In the genomic region with DNA sequence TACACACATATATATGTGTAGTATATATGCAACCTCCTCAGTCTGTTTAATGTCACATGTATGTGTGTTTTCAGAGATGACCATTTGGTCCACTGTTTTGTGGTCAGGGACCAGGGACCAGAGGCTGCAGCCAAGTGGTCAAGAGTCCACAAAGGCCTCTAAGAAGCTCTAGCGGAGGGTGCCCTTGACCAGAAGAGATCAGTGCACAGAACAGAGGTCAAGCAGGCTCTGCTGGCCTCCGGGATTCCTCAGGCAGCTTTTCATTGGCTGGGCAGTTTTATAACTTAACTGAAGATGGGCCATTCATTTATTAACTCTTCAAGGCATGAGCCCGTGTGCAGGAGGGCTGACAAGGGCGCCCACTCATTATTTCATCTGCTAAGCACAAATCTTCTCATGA, we compare ENCODE assay signal across 22 mouse cellular contexts. TPM values are rescaled to one million over a fixed set of nuclear protein-coding genes. Genes with fewer than 3 reads are reported as not detected.
DNase-seq lines count a peak whose midpoint lies in the region; ATAC-seq and TF ChIP-seq lines count a peak whose summit lies in the region.
"Had no signal": no experiment of that assay in that cellular context is flagged by ENCODE, and none has a peak within 500 bp of the region (broad histone marks: within the 10 kb centered on the region; RNA-seq: fewer than 3 reads in every experiment).

No protein-coding gene starts in this region.

- TF ChIP-seq CTCF in kidney, postnatal 0 days (IDR thresholded peaks at IDR 0.05; ENCODE audit: low read depth), result no peak

- no peaks in the 10 kb centered on the region for H3K27me3 ChIP-seq in kidney, embryonic 14.5 days (ENCODE audit: control insufficient read depth, insufficient read depth, low read length)
- H3K27me3 ChIP-seq in kidney, postnatal 0 days (ENCODE audit: insufficient read depth, low read length), result no peaks in the 10 kb centered on the region
- H3K27me3 ChIP-seq: CH12.LX; embryonic facial prominence, embryonic 15.5 days; hindbrain, embryonic 12.5 days; Patski had no signal

- ATAC-seq in kidney, embryonic 14.5 days (ENCODE audit: low FRiP score, low TSS enrichment), result no peak
- peak; percentile 83 for ATAC-seq in kidney, postnatal 0 days (replicated peaks; ENCODE audit: low FRiP score, low read depth)
- ATAC-seq in megakaryocyte, adult 5-6 weeks (ENCODE audit: poor library complexity, severe bottlenecking), result no peak
- ATAC-seq: activated CD4-positive, CD25-positive, alpha-beta regulatory T cell, adult 4 months; forebrain, embryonic 14.5 days; Patski had no signal

- H3K27ac ChIP-seq in kidney, embryonic 14.5 days (ENCODE audit: low read depth, low read length), result no peak overlapping the region
- H3K27ac ChIP-seq in kidney, postnatal 0 days, result 0 out of 2 replicates have a peak overlapping the region, but pooled peaks have one; percentile 34
- H3K27ac ChIP-seq: embryonic facial prominence, embryonic 15.5 days; forebrain, embryonic 10.5 days; gastrocnemius, adult 2 months; hindbrain, embryonic 12.5 days had no signal

- H3K4me3 ChIP-seq in kidney, embryonic 14.5 days (ENCODE audit: low read length), result no peak overlapping the region
- no peak overlapping the region for H3K4me3 ChIP-seq in kidney, postnatal 0 days (replicated peaks; ENCODE audit: low read depth, low read length)
- H3K4me3 ChIP-seq: embryonic facial prominence, embryonic 15.5 days; erythroblast, embryonic 14.5 days; forebrain, embryonic 10.5 days; gastrocnemius, adult 2 months; hindbrain, embryonic 12.5 days had no signal

- H3K4me2 ChIP-seq in kidney, embryonic 14.5 days (replicated peaks; ENCODE audit: low read depth, low read length), result no peak overlapping the region
- H3K4me2 ChIP-seq in kidney, postnatal 0 days (ENCODE audit: low read length), result no peak overlapping the region
- H3K4me2 ChIP-seq: embryonic facial prominence, embryonic 15.5 days; hindbrain, embryonic 12.5 days had no signal

- 68% methylated on average over 4 of the region's 4 CpGs for WGBS in kidney, embryonic 14.5 days
- 60% methylated on average over 4 of the region's 4 CpGs for WGBS in kidney, postnatal 0 days

- peaks cover 9% of the 10 kb centered on the region; the same call in 1 of the 2 replicates for H3K36me3 ChIP-seq in kidney, embryonic 14.5 days (ENCODE audit: control insufficient read depth, insufficient read depth, low read length)
- peaks cover 13% of the 10 kb centered on the region for H3K36me3 ChIP-seq in kidney, postnatal 0 days (ENCODE audit: insufficient read depth, low read length)

- no peaks in the 10 kb centered on the region for H3K9me3 ChIP-seq in kidney, embryonic 14.5 days (ENCODE audit: control insufficient read depth, low read length)
- no peaks in the 10 kb centered on the region for H3K9me3 ChIP-seq in kidney, postnatal 0 days (replicated peaks; ENCODE audit: low read length)
- H3K9me3 ChIP-seq: embryonic facial prominence, embryonic 15.5 days; forebrain, embryonic 10.5 days; hindbrain, embryonic 12.5 days had no signal

- peak; percentile 57 for DNase-seq in kidney, adult 18-20 months
- no peak for DNase-seq in kidney, postnatal 0 days (ENCODE audit: low spot score)
- peak; percentile 78 to 90 for DNase-seq in kidney, postnatal 36 days
- DNase-seq in right cerebral cortex, postnatal 36 days (ENCODE audit: low spot score in 2 of 2), result no peak
- DNase-seq in thymus, postnatal 36 days, result no peak
- DNase-seq: cerebellum, adult 8-10 months; cerebellum, postnatal 14 days; embryo, embryonic 11 days; gastrocnemius, adult 2 months; gastrocnemius, postnatal 36 days; heart, postnatal 10 days; heart, postnatal 4 days had no signal

- no peak overlapping the region for H3K9ac ChIP-seq in kidney, embryonic 14.5 days (ENCODE audit: low read depth, low read length)
- no peak overlapping the region for H3K9ac ChIP-seq in kidney, postnatal 0 days (ENCODE audit: low read depth, low read length)
- H3K9ac ChIP-seq: embryonic facial prominence, embryonic 15.5 days; hindbrain, embryonic 12.5 days had no signal

- H3K4me1 ChIP-seq in kidney, embryonic 14.5 days (ENCODE audit: control insufficient read depth, insufficient read depth, low read length), result no peaks in the 10 kb centered on the region
- no peaks in the 10 kb centered on the region for H3K4me1 ChIP-seq in kidney, postnatal 0 days (replicated peaks; ENCODE audit: insufficient read depth, low read length)
- H3K4me1 ChIP-seq: embryonic facial prominence, embryonic 15.5 days; hindbrain, embryonic 12.5 days had no signal

RNA-seq across cellular contexts. Expression of gene Pou6f1, which starts 12.6 kb away (rescaled TPM):
- 9.6 and 14.6 TPM in 2 replicates for polyA plus RNA-seq in kidney, embryonic 14.5 days (2014; fragmentation: Nextera tagmentation; extraction: Ambion mirVana)
- polyA plus RNA-seq in kidney, postnatal 0 days (2015; fragmentation: Nextera tagmentation; extraction: Ambion mirVana), result 9.5 and 9.7 TPM in 2 replicates
- 1.0 and 1.1 TPM in 2 replicates for total RNA-seq in megakaryocyte, adult 5-6 weeks (2015)
- 0.37 and 0.73 TPM in 2 replicates for total RNA-seq in megakaryocyte, adult 5-6 weeks (2017)

RNA-seq across cellular contexts. Expression of gene Dazap2, which starts 28.0 kb away (rescaled TPM):
- 236 and 274 TPM in 2 replicates for polyA plus RNA-seq in kidney, embryonic 14.5 days (2014; fragmentation: Nextera tagmentation; extraction: Ambion mirVana)
- 327 and 349 TPM in 2 replicates for polyA plus RNA-seq in kidney, postnatal 0 days (2015; fragmentation: Nextera tagmentation; extraction: Ambion mirVana)
- 576 and 578 TPM in 2 replicates for total RNA-seq in megakaryocyte, adult 5-6 weeks (2015)
- 242 and 284 TPM in 2 replicates for total RNA-seq in megakaryocyte, adult 5-6 weeks (2017)

RNA-seq across cellular contexts. Expression of gene Tfcp2, which starts 35.4 kb away (rescaled TPM):
- 17.7 and 32.9 TPM in 2 replicates for polyA plus RNA-seq in kidney, embryonic 14.5 days (2014; fragmentation: Nextera tagmentation; extraction: Ambion mirVana)
- polyA plus RNA-seq in kidney, postnatal 0 days (2015; fragmentation: Nextera tagmentation; extraction: Ambion mirVana), result 28.6 and 29.1 TPM in 2 replicates
- total RNA-seq in megakaryocyte, adult 5-6 weeks (2015), result 1.2 and 2.0 TPM in 2 replicates
- total RNA-seq in megakaryocyte, adult 5-6 weeks (2017), result 3.8 and 4.0 TPM in 2 replicates

RNA-seq across cellular contexts. Expression of gene Smagp, which starts 49.6 kb away (rescaled TPM):
- 26.4 and 28.4 TPM in 2 replicates for polyA plus RNA-seq in kidney, embryonic 14.5 days (2014; fragmentation: Nextera tagmentation; extraction: Ambion mirVana)
- polyA plus RNA-seq in kidney, postnatal 0 days (2015; fragmentation: Nextera tagmentation; extraction: Ambion mirVana), result 83.7 and 92.0 TPM in 2 replicates
- 1.1 and 3.2 TPM in 2 replicates for total RNA-seq in megakaryocyte, adult 5-6 weeks (2015)
- total RNA-seq in megakaryocyte, adult 5-6 weeks (2017), result 0.51 and 4.5 TPM in 2 replicates
- polyA plus RNA-seq: activated CD4-positive, CD25-positive, alpha-beta regulatory T cell, adult 4 months had no signal

Comparison
In these comparisons a context has a peak if more than half of its experiments do, and no peak if none do; other contexts are left out.
1. DNase-seq: peak in kidney, adult 18-20 months (single experiment) and kidney, postnatal 36 days (2 of 2); none in kidney, postnatal 0 days (single experiment), right cerebral cortex, postnatal 36 days (0 of 2) and thymus, postnatal 36 days (0 of 2).